Mouse (Mus musculus) lung, embryonic 16.5 days (tissue): ENCODE measurements around the gene Cfd. TPM values are rescaled to one million over a fixed set of nuclear protein-coding genes. Genes with fewer than 3 reads are reported as not detected.

ENCODE experiments used
- ATAC-seq: fragments of 200-750 bp; cut with Nextera tagmentation; 2 replicates; pipeline ENCODE4 v1.8.0; 2017; ENCODE audit warnings: low read depth, mild to moderate bottlenecking, moderate library complexity
- H3K27ac ChIP-seq: fragments of 300-500 bp; sonication (generic); 2 replicates; pipeline ENCODE4 v1.5.1; 2014; ENCODE audit warnings: mild to moderate bottlenecking, control low read depth, low read length
- H3K27me3 ChIP-seq: fragments of 300-500 bp; sonication (generic); 2 replicates; pipeline ENCODE4 v1.6.1; 2014; ENCODE audit warnings: low read depth, low read length, mixed read lengths; ENCODE audit not compliant: control insufficient read depth, insufficient read depth
- H3K36me3 ChIP-seq: fragments of 300-500 bp; sonication (generic); 2 replicates; pipeline ENCODE4 v1.6.1; 2014; ENCODE audit warnings: low read length; ENCODE audit not compliant: control insufficient read depth, insufficient read depth
- H3K4me1 ChIP-seq: fragments of 300-500 bp; sonication (generic); replicated peaks from 2 replicates; pipeline ENCODE4 v1.6.1; 2014; ENCODE audit warnings: low read length, mixed read lengths; ENCODE audit not compliant: control insufficient read depth, insufficient read depth
- H3K4me2 ChIP-seq: fragments of 300-500 bp; sonication (generic); 2 replicates; pipeline ENCODE4 v1.6.1; 2014; ENCODE audit warnings: low read depth, low read length, control low read depth
- H3K4me3 ChIP-seq: fragments of 300-500 bp; sonication (generic); 2 replicates; pipeline ENCODE4 v1.5.1; 2014; ENCODE audit warnings: mild to moderate bottlenecking, low read length, control low read depth
- H3K9ac ChIP-seq: fragments of 300-500 bp; sonication (generic); 2 replicates; pipeline ENCODE4 v1.6.1; 2014; ENCODE audit warnings: low read length, control low read depth
- H3K9me3 ChIP-seq: fragments of 300-500 bp; sonication (generic); 2 replicates; pipeline ENCODE4 v1.6.1; 2016; ENCODE audit warnings: low read length; ENCODE audit not compliant: control insufficient read depth
- WGBS: fragments of 180-500 bp; shearing (Covaris S2); extraction: QIAGEN DNeasy Blood & Tissue Kit; methylation state at CpG from one replicate; pipeline ENCODE4 v1.1.7; 2014; 5-methylcytosine and 5-hydroxymethylcytosine counted together
- polyA plus RNA-seq: library from polyadenylated mRNA; unstranded; fragments of >200 nt; fragmentation: Nextera tagmentation; extraction: Ambion mirVana; gene quantifications from 2 replicates; pipeline ENCODE4 v1.2.1, GENCODE M21; 2015

Gene Cfd
- polyA plus RNA-seq, 1 experiment from 2014 or later, result not detected

- no peak overlapping the region for H3K27ac ChIP-seq
- no peaks in the 10 kb centered on the region for H3K9me3 ChIP-seq
- WGBS, result 66% methylated on average over 11 of the region's 11 CpGs
- H3K4me1 ChIP-seq, result peaks cover 26% of the 10 kb centered on the region
- H3K4me3 ChIP-seq, result no peak overlapping the region
- no peak for ATAC-seq
- peaks cover 52% of the 10 kb centered on the region for H3K36me3 ChIP-seq
- H3K4me2 ChIP-seq, result no peak overlapping the region
- no peaks in the 10 kb centered on the region for H3K27me3 ChIP-seq
- H3K9ac ChIP-seq, result no peak overlapping the region
These were observed 31.5 kb upstream of the Cfd start for GRCm38 (mm10) chr10:79859116-79859515.

GRCm38 (mm10) chr10:79860079-79860911 lies 30.4 kb upstream of the Cfd start:
- H3K36me3 ChIP-seq, result peaks cover 60% of the 10 kb centered on the region
- H3K9ac ChIP-seq, result no peak overlapping the region
- no peak overlapping the region for H3K4me3 ChIP-seq
- H3K27me3 ChIP-seq, result no peaks in the 10 kb centered on the region
- H3K4me2 ChIP-seq, result no peak overlapping the region
- 89% methylated on average over 26 of the region's 26 CpGs for WGBS
- no peak overlapping the region for H3K27ac ChIP-seq
- H3K4me1 ChIP-seq, result peaks cover 26% of the 10 kb centered on the region
- no peak for ATAC-seq
- H3K9me3 ChIP-seq, result no peaks in the 10 kb centered on the region

GRCm38 (mm10) chr10:79861230-79862048 lies 29.2 kb upstream of the Cfd start:
- peaks cover 25% of the 10 kb centered on the region for H3K4me1 ChIP-seq
- no peak overlapping the region for H3K4me2 ChIP-seq
- 0 out of 2 replicates have a peak overlapping the region, but pooled peaks have one; percentile 18 for H3K9ac ChIP-seq
- ATAC-seq, result no peak
- no peak overlapping the region for H3K27ac ChIP-seq
- peaks cover 60% of the 10 kb centered on the region for H3K36me3 ChIP-seq
- 64% methylated on average over 25 of the region's 25 CpGs for WGBS
- no peaks in the 10 kb centered on the region for H3K27me3 ChIP-seq
- no peaks in the 10 kb centered on the region for H3K9me3 ChIP-seq
- no peak overlapping the region for H3K4me3 ChIP-seq

- no peaks in the 10 kb centered on the region for H3K27me3 ChIP-seq
- peaks cover 17% of the 10 kb centered on the region for H3K4me1 ChIP-seq
- H3K9me3 ChIP-seq, result no peaks in the 10 kb centered on the region
- H3K9ac ChIP-seq, result no peak overlapping the region
- H3K27ac ChIP-seq, result no peak overlapping the region
- no peak for ATAC-seq
- no peak overlapping the region for H3K4me2 ChIP-seq
- peaks cover 56% of the 10 kb centered on the region for H3K36me3 ChIP-seq
- 82% methylated on average over 23 of the region's 23 CpGs for WGBS
- H3K4me3 ChIP-seq, result no peak overlapping the region
These were observed 28.4 kb upstream of the Cfd start for GRCm38 (mm10) chr10:79862049-79862788.

GRCm38 (mm10) chr10:79862925-79863324 lies 27.7 kb upstream of the Cfd start:
- no peak overlapping the region for H3K9ac ChIP-seq
- H3K4me2 ChIP-seq, result no peak overlapping the region
- H3K27ac ChIP-seq, result no peak overlapping the region
- H3K36me3 ChIP-seq, result peaks cover 54% of the 10 kb centered on the region
- H3K4me1 ChIP-seq, result peaks cover 10% of the 10 kb centered on the region
- no peaks in the 10 kb centered on the region for H3K9me3 ChIP-seq
- ATAC-seq, result no peak
- no peak overlapping the region for H3K4me3 ChIP-seq
- WGBS, result 58% methylated on average over 10 of the region's 10 CpGs
- H3K27me3 ChIP-seq, result no peaks in the 10 kb centered on the region

- Histone ChIP-seq H3K27me3 (no peaks in the 10 kb centered on the region), H3K4me3 (no peak overlapping the region), H3K27ac (no peak overlapping the region), H3K36me3 (peaks cover 47% of the 10 kb centered on the region), H3K9me3 (no peaks in the 10 kb centered on the region), H3K9ac (no peak overlapping the region), H3K4me1 (no peaks in the 10 kb centered on the region; the same call in 1 of the 2 replicates), H3K4me2 (no peak overlapping the region)
- ATAC-seq, result peak; percentile 4; the same call in 1 of the 2 replicates
- WGBS, result 49% methylated on average over 10 of the region's 10 CpGs
These were observed 26.1 kb upstream of the Cfd start for GRCm38 (mm10) chr10:79864351-79865188.

GRCm38 (mm10) chr10:79865189-79865601 lies 25.5 kb upstream of the Cfd start:
- ATAC-seq, result peak; percentile 16; the same call in 1 of the 2 replicates
- Histone ChIP-seq H3K36me3 (peaks cover 41% of the 10 kb centered on the region), H3K4me3 (no peak overlapping the region), H3K9me3 (no peaks in the 10 kb centered on the region), H3K4me2 (no peak overlapping the region), H3K27ac (no peak overlapping the region), H3K9ac (0 out of 2 replicates have a peak overlapping the region, but pooled peaks have one; percentile 7), H3K27me3 (no peaks in the 10 kb centered on the region), H3K4me1 (no peaks in the 10 kb centered on the region; the same call in 1 of the 2 replicates)
- WGBS, result 44% methylated on average over 12 of the region's 12 CpGs

- H3K9ac ChIP-seq, result no peak overlapping the region
- peaks cover 35% of the 10 kb centered on the region for H3K36me3 ChIP-seq
- H3K4me1 ChIP-seq, result no peaks in the 10 kb centered on the region
- H3K4me2 ChIP-seq, result no peak overlapping the region
- no peaks in the 10 kb centered on the region for H3K9me3 ChIP-seq
- no peak overlapping the region for H3K4me3 ChIP-seq
- H3K27me3 ChIP-seq, result no peaks in the 10 kb centered on the region
- H3K27ac ChIP-seq, result no peak overlapping the region
- 0 out of 2 replicates have a peak, but pooled peaks have one; percentile 9 for ATAC-seq
- 61% methylated on average over 19 of the region's 19 CpGs for WGBS
These were observed 24.8 kb upstream of the Cfd start for GRCm38 (mm10) chr10:79865801-79866295.
